Mouse (Mus musculus): ENCODE results near the gene Usp3.

Gene Usp3

DNA sequence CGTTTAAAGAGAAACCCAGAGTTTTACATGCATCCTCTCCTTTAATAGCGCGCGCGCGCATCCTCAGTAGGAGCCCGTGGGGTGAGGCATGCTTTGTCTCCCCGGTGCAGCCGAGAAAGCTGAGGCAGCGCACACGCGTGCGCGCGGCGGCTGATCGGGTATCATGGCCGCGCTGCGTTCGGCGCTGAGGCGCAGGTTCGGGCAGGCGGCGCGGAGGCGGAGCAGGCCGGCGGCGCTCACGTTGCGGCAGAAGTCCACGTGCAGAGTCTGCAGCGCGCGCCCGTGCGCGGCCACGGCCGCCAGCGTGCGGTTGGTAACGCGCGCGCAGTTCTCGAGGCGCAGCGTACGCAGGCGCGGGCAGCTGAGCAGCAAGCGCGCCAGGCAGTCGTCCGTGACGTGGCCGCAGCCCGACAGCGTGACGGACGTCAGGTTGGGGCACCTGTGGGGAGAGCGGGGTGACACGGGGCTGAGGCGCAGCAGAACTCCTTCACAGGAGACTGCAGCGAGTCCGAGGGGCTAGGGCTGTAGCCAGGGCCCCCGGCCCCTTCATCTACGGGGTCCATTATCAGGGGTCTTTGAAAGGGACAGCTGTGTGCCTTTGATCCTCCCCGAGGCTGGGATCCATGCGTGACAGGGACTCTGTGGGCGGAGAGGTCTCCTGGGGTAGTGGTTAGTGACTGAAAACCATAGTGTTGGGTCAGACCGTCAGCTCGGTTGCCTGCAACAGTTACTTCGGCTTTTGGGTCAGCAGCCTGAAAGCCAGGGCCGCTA is 81.2 kb downstream of the Usp3 start:
- in situ Hi-C loops (cut with MboI, MseI), result loop anchor here (5.0 to 10.0 kb wide), 2 partner anchors 86 to 193 kb away; no protein-coding TSS in a partner anchor

DNA sequence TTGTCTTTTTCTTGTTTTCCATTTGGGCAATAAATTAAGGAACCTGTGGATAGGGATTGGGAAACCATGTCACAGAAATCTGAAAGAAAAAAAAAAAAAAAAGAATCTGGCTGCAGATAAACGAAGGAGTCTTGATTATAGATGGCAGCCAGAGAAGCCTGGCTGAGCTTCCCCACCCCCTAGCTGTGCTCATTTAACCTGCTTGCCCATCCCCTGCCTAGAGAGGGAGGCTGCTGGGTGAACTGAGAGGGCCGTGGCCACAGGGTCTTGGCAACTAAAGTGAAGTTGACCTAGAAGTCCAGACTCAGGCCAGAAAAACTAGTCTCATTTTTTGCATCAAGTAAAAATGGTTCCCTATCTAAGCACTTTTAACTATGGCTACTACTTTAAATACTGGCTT is 82.0 kb downstream of the Usp3 start:
- in situ Hi-C loops (cut with MboI, MseI), result loop anchor here (5.0 to 10.0 kb wide), 2 partner anchors 86 to 194 kb away; no protein-coding TSS in a partner anchor

DNA sequence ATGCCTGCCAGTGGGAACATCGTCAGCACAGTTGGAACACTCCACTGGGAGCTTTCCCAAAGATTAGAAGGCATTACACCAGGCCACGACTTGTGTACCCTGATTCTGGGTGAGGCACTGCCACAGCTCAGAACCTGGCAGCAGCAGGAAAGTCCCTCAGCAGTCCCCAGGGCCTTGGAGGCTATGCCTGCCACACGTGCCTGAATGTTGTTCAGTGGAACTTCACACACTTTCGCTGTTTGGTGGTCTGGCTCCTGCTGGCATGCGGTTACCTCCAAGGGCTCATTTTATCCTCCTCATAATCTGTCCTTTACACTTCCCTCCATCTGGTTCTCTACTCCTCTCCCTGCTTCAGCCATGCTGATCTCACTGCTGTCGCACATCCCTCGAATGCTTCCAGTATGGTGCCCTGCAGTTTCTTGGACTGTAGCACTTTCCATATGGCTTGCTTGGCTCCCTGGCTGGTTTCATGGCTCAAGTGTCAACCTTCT is 82.5 kb downstream of the Usp3 start:
- in situ Hi-C loops (cut with MboI, MseI), result loop anchor here (5.0 to 10.0 kb wide), 2 partner anchors 87 to 194 kb away; no protein-coding TSS in a partner anchor

DNA sequence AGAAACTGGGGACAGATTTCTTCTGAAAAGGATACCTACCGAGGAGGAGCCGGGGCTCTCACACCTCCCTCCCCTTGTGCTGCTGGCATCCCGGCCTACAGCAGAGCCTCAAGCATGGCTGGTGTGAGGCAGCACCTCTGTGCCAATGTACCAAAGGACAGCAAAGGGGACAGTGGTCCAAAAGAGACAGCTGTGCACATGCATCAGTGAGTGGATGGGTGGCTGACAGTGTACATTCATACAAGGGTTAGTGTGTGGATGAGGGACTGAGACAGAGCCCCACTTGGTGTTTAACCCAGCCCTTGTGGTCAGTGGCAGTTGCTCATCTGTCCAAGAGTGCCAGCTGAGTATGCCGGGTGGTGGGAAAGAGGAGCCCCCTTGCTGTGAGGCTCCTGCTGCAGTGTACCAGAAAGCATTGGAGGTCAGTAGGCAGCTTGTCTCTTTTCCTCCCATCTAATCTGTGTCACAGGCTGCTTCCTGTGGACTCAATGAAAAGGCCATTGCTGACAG is 84.0 kb downstream of the Usp3 start:
- in situ Hi-C loops (cut with MboI, MseI), result no loop called here

DNA sequence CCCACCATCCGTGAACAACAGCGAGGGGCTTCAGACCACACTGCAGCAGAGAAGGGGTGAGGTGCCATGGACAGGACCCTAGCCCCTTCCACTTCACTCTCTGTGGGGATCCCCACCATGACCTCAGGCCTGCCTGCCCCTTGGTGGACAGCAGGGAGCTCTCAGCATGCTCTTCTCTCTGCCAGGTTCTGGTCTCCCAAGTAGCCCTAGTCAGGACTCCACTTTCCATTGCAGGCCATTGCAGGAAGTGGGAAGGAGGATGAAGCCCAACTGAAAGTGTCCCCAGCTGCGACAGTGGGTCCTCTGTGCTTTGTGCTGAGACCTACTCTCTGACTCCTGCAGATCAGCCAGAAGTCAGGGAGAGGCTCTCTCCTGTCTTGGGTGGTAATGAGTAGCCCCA is 85.3 kb downstream of the Usp3 start:
- in situ Hi-C loops (cut with MboI, MseI), result no loop called here

DNA sequence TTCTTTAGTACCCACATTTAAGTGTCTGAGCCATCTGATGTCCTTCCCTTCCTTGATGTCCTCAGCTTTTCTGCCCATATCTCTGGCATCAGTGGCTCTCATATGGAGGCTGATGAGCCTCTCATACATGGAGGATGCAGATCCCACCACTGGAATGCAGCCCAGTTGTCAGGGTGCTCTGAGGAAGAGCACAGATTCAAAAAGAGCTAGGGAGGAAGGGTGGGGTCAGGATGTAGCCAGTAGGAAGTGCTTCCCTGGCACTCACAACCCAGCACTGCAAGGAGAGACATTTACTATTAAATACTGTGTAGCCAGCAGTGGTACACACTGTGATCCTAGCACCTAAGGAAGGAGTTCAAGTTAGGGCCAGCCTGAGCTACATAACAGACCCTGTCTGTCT is 86.5 kb downstream of the Usp3 start:
- in situ Hi-C loops (cut with MboI, MseI), result no loop called here

DNA sequence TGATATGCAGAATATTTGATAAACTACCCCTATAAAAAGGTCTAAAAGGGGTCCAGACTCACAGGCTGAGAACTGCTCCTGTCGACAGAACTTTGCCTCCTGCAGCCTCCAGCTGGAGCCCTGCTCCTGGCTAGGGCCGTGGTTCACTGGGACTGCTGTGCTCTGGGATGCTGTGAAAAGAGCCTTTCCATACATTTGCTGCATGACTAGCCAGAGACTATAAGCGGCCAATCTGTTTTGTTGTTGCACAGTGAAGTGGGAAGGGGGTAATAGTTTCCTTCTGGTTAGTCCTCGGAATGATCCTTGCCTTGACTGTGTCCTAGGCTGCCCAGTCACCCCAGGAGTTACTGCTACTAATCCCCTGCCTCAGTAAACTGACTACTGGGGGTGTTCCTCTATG is 86.9 kb downstream of the Usp3 start:
- in situ Hi-C loops (cut with MboI, MseI), result no loop called here

DNA sequence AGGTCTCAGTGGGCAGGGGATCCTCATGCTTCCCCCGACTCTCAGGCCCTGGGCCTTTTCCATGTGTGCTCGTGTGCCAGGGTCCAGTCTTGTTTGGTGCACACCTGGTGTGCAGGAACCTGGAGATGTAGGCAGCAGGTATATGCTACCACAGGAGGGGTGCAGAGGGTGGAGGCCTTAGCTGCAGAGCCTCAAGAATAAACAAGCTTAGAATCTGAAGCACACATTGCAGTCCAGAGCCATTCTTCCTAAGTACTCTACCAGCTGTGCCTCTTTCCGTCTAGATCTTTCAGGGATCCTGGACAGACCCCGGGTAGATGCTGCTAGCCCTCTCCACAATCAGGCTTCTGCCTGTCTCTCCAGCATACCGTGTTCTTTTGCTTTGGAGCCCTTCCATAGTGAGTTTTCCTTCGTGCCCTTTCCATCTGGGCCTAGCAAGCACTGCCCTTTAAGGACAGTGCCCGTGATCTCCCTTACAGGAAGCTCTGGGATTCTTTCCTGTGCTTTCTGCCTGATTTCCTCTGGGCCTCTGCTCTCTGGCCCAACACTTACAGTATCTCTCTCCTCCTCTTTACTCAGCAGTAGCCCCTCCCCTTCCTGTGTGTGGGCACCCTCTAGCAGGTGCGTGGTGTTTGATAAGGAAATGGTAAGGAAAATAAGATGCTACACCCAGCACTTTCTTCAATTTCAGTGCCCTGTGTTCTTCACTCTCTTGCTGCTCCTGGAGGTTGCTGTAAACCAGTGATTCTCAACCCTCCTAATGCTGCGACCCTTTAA is 87.6 kb downstream of the Usp3 start:
- in situ Hi-C loops (cut with MboI, MseI), result no loop called here

DNA sequence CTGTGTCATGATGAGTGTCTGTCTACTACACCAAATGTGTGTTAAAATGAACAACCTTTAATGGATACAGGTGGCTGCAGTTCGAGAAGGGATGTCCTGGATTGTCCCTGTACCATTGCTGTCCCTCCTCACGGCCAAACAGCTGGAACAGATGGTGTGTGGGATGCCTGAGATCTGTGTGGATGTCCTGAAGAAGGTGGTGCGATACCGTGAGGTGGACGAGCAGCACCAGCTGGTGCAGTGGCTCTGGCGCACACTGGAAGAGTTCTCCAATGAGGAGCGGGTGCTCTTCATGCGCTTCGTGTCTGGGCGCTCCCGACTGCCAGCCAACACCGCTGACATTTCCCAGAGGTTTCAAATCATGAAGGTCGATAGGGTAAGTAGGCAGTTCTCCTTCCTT is 88.4 kb downstream of the Usp3 start:
- in situ Hi-C loops (cut with MboI, MseI), result no loop called here

DNA sequence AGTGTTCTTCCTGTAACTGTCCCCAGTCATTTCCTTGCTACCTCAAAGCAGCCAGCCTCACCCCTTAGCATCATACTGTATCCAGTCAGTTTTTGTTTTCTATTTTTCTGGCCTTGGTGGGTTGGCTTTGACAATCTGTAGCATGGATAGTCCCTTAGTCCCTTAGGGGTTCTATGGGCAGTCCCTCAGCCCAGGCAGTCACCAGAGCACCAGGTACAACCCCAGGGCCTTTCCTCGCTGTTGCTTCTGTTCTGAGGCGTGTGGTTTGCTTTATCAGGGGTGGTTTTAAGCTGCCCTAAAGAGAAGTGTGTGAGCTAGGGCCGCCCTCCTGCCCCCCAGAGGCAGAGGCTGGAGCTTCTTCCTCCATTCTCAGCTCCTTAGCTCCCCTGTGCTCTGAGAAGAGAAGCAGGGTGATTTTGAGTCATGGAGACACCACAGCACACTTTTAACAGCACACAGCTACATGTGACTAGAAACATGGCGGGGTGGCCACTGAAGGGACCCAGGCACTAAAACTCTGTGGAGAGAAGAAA is 89.0 kb downstream of the Usp3 start:
- in situ Hi-C loops (cut with MboI, MseI), result no loop called here

DNA sequence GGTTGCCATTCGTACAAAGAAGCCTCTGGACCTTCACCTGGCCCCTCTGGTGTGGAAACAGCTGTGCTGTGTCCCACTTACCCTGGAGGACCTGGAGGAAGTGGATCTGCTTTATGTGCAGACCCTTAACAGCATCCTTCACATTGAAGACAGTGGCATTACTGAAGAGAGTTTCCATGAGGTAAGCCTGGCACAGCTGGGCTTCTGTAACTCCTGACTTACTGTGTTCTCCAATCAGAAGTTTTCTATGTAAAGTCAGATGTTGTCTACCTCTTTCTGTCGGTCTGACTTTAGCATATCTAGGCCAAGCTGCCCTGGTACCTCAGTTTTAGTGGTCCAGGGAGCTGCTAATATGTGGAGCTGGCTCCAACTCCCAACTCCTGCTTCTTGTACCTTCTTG is 91.7 kb downstream of the Usp3 start:
- in situ Hi-C loops (cut with MboI, MseI), result no loop called here

DNA sequence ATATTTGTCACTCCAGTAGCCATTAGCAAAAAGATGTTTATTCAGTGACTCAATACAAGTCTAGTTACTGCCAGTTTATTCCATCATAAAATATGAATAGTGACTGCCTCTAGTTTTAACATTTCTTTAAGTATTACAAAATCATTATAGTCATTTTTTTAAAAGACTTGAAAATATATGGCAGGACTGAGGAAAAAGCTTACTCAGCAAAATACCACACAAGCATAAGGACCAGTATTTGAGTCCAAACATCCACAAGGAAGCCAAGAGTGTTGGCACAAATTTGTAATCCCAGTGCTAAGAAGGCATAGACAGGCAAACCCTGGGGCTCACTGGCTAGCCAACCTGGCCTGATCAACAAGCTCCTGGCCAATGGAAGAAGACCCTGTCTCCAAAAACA is 99.0 kb downstream of the Usp3 start:
- in situ Hi-C loops (cut with MboI, MseI), result no loop called here

DNA sequence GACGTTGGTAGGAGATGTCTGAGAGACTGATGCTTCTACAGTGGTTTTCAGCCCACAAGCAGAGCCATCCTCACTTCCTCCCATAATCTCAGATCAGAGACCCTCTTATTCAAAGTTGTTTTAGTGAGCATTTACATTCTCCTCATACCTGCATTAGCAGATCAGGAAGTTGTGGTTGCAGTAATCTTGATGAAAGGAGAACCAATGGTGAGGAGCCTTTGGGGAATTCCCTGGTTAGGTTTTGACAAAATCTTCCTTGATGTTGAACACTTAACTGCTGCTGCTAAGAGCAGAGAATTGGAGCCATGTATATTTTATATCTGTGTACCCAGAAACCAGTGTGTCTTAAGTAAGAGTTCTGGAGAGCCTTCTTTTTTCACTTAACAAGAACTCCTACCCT is 100.6 kb downstream of the Usp3 start:
- in situ Hi-C loops (cut with MboI, MseI), result no loop called here

DNA sequence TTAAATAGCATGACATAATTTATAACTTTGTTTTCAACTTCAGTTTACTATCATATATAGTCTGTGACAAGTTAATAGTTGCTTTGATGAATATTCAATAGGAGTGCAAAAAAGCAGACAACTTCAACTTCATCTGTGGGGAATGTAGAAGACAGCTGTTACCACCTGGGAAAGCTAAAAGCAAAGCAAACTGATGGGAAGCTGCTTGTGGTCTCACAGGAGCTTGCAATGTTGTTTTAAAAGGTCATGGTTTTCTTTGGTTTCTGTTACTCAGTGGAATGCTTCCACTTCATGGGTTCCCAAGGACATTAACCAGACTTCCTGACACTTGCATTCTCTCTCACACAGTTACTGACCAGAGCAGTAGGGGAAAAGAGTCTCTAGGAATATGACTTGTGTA is 104.2 kb downstream of the Usp3 start:
- in situ Hi-C loops (cut with MboI, MseI), result no loop called here

DNA sequence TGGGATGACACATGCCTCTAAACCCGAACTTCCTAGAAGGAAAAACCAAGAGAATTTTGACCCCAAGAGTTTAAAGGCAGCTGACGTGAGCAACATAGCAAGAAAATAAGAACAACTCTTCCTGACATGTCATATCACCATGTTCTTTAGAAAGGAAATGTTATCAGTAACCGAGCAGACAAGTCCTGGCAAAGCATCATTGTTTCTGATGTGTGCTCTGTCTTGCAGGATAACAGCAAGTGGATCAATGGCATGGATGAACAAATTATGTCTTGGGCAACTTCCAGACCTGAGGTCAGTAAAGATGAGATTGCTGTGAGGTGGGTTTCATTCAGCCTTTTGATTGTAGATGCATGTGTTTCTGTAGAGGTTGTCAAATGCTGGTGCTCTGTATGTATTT is 109.5 kb downstream of the Usp3 start:
- in situ Hi-C loops (cut with MboI, MseI), result no loop called here

DNA sequence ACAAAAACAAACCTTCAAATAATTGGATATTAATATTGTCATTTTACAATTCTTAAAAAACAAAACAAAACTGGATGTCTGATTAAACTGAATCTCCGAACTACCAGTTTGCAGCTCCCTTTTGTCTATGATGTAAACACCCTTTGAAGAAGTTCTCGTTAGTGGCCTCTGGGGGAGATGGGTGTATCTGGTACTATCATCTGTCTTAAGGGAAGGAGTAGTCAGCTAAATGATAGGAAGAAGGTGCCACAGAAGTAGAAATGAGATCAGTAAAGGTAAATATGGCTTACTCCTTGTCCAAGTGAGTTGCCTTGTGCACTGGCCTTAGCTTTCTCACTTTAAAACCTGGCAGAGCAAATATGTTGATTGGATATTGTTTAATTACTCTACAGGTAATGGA is 115.2 kb downstream of the Usp3 start:
- in situ Hi-C loops (cut with MboI, MseI), result no loop called here

DNA sequence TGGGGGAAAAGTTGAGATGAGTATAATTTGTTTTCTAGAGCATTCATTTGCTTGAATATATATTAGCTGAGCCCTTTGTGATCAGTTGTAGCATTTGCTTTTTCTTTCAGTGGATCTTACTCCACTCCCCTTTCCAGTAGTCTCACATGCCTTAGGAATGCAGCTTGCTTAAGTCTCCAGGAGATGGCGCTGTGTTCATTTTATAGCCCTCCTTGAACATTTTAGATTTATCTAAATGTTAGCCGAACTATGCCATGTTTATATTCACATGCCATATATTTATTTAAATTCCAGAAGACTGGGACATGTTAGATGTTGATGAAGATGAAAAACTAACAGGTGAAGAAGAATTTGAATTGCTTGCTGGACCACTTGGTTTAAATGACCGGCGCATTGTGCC is 127.9 kb downstream of the Usp3 start:
- in situ Hi-C loops (cut with MboI, MseI), result no loop called here
